Mouse (Mus musculus) limb, embryonic 15.5 days (tissue): Measurements from ENCODE around the gene Ets1. TPM values are rescaled to one million over a fixed set of nuclear protein-coding genes. Genes with fewer than 3 reads are reported as not detected.

Experiments
- ATAC-seq: fragments of 200-750 bp; cut with Nextera tagmentation; 2 replicates; pipeline ENCODE4 v1.8.0; 2017; ENCODE audit warnings: low read depth, moderate TSS enrichment; ENCODE audit not compliant: insufficient number of reproducible peaks, low FRiP score, low TSS enrichment
- H3K27ac ChIP-seq: fragments of 300-500 bp; sonication (generic); 2 replicates; pipeline ENCODE4 v1.5.1; 2015; ENCODE audit warnings: moderate library complexity, mild to moderate bottlenecking, inconsistent platforms
- H3K27me3 ChIP-seq: fragments of 300-500 bp; sonication (generic); 2 replicates; pipeline ENCODE4 v1.6.1; 2015; ENCODE audit warnings: inconsistent platforms
- H3K36me3 ChIP-seq: fragments of 300-500 bp; sonication (generic); 2 replicates; pipeline ENCODE4 v1.6.1; 2015; ENCODE audit warnings: inconsistent platforms
- H3K4me1 ChIP-seq: fragments of 300-500 bp; sonication (generic); 2 replicates; pipeline ENCODE4 v1.6.1; 2015; ENCODE audit warnings: inconsistent platforms
- H3K4me2 ChIP-seq: fragments of 300-500 bp; sonication (generic); 2 replicates; pipeline ENCODE4 v1.6.1; 2015; ENCODE audit warnings: mild to moderate bottlenecking, inconsistent platforms
- H3K4me3 ChIP-seq: fragments of 300-500 bp; sonication (generic); 2 replicates; pipeline ENCODE4 v1.5.1; 2015; ENCODE audit warnings: mild to moderate bottlenecking, inconsistent platforms
- H3K9ac ChIP-seq: fragments of 300-500 bp; sonication (generic); 2 replicates; pipeline ENCODE4 v1.6.1; 2015; ENCODE audit warnings: inconsistent platforms
- H3K9me3 ChIP-seq: fragments of 300-500 bp; sonication (generic); 2 replicates; pipeline ENCODE4 v1.6.1; 2016; ENCODE audit warnings: inconsistent platforms
- WGBS: fragments of 180-500 bp; shearing (Covaris S2); methylation state at CpG from one replicate; pipeline ENCODE4 v1.1.7; 2015; 5-methylcytosine and 5-hydroxymethylcytosine counted together
- polyA plus RNA-seq: library from polyadenylated mRNA; unstranded; fragments of >200 nt; fragmentation: Nextera tagmentation; extraction: Ambion mirVana; gene quantifications from 2 replicates; pipeline ENCODE4 v1.2.1, GENCODE M21; 2015

The Ets1 gene
- polyA plus RNA-seq, 1 experiment from 2014 or later: 42.9 TPM

DNA sequence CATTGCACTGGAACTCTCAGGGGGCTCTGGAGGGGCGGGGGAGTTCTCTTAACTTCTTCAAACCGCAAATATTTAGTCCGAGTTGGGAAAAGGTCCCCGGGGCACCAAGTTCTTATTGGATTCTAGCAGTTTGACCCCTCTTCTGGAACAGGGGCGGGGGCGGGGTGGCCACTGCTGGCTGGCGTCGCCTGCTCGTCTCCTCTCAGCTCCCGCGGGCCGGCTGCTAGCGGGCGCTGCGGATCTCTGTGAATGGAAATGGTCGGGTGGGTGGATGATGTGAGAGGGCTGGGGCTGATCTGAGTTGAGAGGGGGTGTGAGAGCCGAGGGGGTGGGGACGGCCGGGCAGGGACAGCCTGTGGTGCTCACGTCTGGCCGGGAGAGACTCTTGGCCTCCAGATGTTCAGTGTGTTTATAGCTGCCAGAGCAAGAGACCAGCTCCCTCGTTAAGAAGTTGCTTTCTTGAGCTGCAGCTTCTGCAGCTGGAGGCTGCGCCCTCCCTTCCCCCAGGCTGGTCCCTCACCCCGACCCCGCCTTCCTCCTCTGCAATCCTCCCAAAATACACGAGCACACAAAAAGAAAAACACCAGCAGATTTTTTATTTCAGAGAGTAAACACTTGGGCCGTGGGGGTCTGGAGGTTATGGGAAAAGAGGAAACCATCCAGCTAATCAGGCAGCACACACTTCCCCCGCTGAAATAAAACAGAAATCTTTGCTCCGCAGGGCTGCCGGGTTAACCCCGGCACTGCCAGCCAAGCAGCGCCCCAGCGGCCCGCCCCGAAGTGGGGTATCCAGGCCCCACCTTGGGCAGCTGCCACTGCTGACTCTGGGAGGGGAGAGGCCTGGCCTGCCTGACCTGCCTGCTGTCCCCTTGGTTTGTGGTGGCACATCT lies 36.2 kb downstream of the Ets1 start:
- peak overlapping the region; percentile 66 for H3K4me2 ChIP-seq
- no peaks in the 10 kb centered on the region for H3K27me3 ChIP-seq
- H3K27ac ChIP-seq: peak overlapping the region; percentile 74
- peak overlapping the region; percentile 34 for H3K4me3 ChIP-seq
- ATAC-seq: peak; percentile 87
- no peaks in the 10 kb centered on the region for H3K9me3 ChIP-seq
- peaks cover 40% of the 10 kb centered on the region for H3K4me1 ChIP-seq
- 0 out of 2 replicates have a peak overlapping the region, but pooled peaks have one; percentile 23 for H3K9ac ChIP-seq
- 1% methylated on average over 35 of the region's 35 CpGs for WGBS
- H3K36me3 ChIP-seq: no peaks in the 10 kb centered on the region

DNA sequence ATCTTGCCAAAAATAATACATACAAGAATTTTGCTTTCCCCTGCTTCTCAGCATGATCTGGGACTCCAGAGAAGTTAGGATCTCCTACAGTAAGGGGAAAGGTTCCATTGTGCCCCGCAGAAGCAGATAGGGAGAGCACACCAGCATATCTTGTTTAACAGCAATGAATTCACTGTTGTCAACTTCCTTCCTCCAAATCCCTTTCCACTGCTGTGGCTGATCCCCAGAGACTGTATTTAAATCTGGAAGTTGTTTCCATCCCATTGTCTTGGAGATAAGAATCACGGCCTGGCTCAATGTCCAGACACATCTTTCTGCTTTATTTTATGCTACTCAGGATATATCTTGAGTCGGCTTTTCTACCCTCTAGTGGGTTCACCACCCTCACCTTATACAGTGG lies 37.9 kb downstream of the Ets1 start:
- Histone ChIP-seq H3K4me1 (peaks cover 43% of the 10 kb centered on the region), H3K27me3 (no peaks in the 10 kb centered on the region), H3K9ac (no peak overlapping the region), H3K4me2 (no peak overlapping the region), H3K9me3 (no peaks in the 10 kb centered on the region), H3K27ac (no peak overlapping the region), H3K4me3 (no peak overlapping the region), H3K36me3 (no peaks in the 10 kb centered on the region)
- ATAC-seq: no peak
- 78% methylated on average over 3 of the region's 3 CpGs for WGBS

DNA sequence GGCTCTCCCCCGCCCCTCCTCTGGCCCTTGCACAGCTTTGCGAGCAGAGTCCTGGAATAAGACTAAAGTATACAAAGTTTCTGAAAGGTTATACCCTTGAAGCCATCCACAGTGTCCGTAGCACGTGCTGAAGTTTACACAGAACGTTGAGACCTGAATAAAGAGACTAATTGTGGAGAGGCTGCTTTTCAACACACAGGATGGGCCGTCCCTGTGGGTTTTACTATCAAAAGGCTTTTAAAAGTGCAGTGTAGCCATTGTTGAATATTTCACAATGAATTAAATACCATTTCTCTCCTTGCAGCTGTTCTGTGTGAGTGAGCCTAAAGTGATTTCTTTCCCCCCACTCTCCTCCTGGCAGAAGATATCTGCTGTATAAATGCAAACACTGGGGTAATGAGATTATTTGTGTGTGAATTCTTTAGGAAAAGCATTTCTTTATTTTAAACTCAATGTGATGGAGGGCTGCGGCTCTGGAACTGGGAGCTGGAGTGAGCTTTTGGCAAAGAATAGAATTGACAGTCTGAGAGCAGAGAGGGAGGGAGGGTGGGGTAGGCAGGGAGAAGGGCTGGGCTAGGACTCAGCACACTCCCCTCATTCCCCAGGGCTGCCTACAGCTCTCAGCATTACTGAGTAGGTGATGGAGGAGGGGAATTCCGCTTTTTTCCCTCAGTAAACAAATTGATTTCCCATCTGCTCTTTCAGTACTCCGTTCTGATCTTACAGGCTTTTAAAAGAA lies 39.8 kb downstream of the Ets1 start:
- Histone ChIP-seq H3K27me3 (no peaks in the 10 kb centered on the region), H3K27ac (peak overlapping the region; percentile 43), H3K4me2 (no peak overlapping the region), H3K4me3 (no peak overlapping the region), H3K9me3 (no peaks in the 10 kb centered on the region), H3K9ac (no peak overlapping the region), H3K4me1 (peaks cover 43% of the 10 kb centered on the region), H3K36me3 (no peaks in the 10 kb centered on the region)
- 16% methylated on average over 9 of the region's 9 CpGs for WGBS
- ATAC-seq: 0 out of 2 replicates have a peak, but pooled peaks have one; percentile 61

DNA sequence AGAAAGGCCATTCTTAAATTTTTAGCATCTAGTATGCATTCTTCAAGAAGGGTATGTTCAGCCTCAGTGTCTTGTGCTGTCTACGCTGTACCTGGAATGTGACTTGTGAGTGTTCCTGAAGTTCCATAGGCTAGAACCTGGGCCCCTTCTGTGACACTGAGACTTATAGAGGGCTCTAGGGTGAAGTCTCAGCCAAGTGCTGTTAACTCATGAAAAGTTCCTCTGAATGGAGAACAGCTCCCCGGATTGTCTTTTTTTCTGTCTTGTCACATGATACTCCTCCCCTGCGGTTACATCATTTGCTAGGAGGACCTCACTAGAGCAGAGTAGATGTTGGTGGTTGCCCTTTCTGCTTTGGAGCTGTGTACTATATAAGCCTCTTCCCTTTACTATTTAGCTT lies 40.5 kb downstream of the Ets1 start:
- Histone ChIP-seq H3K27me3 (no peaks in the 10 kb centered on the region), H3K36me3 (no peaks in the 10 kb centered on the region), H3K4me3 (no peak overlapping the region), H3K9ac (no peak overlapping the region), H3K27ac (peak overlapping the region; percentile 43; the same call in 1 of the 2 replicates), H3K9me3 (no peaks in the 10 kb centered on the region), H3K4me2 (no peak overlapping the region), H3K4me1 (peaks cover 43% of the 10 kb centered on the region)
- 14% methylated on average over 3 of the region's 3 CpGs for WGBS
- no peak for ATAC-seq

DNA sequence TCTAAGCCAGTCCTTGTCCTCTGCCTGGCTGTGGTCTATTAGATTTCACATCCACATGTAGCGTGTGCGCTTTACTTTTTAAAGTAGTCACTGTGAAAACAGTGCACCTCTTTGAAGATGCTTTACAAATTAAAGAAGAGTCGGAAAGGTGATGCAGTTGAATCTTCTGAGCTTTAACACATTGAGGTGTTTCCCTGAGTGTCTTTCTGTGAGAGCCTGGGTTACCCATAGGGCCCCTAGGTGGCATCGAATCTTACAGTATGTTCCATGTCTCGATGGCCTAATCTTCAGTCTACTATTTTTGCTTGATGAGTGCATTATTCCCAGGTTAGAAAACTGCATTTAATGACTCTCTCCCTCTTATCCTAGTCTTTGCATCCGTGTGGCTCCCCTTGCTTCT lies 41.6 kb downstream of the Ets1 start:
- no peak for ATAC-seq
- no peak overlapping the region for H3K4me3 ChIP-seq
- no peak overlapping the region for H3K27ac ChIP-seq
- no peak overlapping the region for H3K4me2 ChIP-seq
- H3K4me1 ChIP-seq: peaks cover 31% of the 10 kb centered on the region
- no peaks in the 10 kb centered on the region for H3K36me3 ChIP-seq
- no peak overlapping the region for H3K9ac ChIP-seq
- 78% methylated on average over 6 of the region's 6 CpGs for WGBS
- no peaks in the 10 kb centered on the region for H3K9me3 ChIP-seq
- H3K27me3 ChIP-seq: no peaks in the 10 kb centered on the region

DNA sequence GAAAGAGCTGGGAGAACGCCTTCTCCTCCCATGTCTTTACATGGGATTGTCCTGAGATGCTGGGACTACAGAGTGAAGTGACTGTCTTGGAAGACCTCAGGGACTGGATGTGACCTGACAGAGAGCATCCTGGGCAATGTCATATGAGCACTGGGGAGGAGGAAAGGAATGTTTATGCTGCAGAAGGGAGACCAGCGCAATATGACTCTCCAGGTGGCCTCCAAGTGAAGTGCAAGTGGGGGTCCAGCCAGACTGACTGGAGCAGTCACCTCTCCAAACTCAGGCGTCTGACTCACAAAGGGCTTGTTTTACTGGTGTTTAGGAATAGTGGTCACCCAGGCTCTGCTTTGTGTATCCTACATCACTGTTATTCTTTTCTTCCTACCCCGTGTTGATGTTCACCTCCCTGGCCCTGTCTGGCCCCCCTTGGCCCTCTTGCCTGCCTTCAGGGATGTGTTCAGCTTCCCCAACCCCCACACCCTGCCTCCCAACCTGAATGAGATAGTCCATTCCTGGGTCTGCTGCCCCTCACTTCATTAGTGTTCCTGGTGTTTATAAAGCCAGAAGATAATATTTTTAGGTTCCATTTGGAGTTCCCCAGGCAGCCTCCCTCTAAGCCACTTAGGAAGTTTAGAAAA lies 42.2 kb downstream of the Ets1 start:
- Histone ChIP-seq H3K4me2 (no peak overlapping the region), H3K36me3 (no peaks in the 10 kb centered on the region), H3K9me3 (no peaks in the 10 kb centered on the region), H3K9ac (no peak overlapping the region), H3K27me3 (no peaks in the 10 kb centered on the region), H3K27ac (no peak overlapping the region), H3K4me1 (peaks cover 25% of the 10 kb centered on the region), H3K4me3 (no peak overlapping the region)
- WGBS: 70% methylated on average over 4 of the region's 4 CpGs
- ATAC-seq: no peak

DNA sequence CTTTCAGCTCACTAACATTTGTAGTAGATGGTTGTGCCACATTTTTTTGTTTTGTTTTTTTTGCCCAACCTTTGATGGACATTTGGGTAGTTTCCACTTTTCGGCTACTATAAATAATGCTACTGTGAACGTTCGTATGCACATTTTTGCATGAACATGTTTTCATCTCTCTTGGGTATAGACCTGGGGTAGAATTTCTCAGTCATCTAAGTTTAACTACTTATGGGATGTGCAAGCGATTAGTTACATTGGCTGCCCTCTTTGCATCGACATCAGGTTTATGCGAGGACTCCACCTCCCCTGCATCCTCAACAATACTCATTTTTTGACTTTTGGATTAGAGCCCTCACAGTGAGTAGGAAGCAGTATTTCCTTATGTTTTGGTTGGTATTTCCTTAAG lies 43.5 kb downstream of the Ets1 start:
- Histone ChIP-seq H3K4me3 (no peak overlapping the region), H3K9me3 (no peaks in the 10 kb centered on the region), H3K27ac (no peak overlapping the region), H3K4me2 (no peak overlapping the region), H3K4me1 (peaks cover 25% of the 10 kb centered on the region), H3K36me3 (no peaks in the 10 kb centered on the region), H3K9ac (no peak overlapping the region), H3K27me3 (no peaks in the 10 kb centered on the region)
- 72% methylated on average over 6 of the region's 6 CpGs for WGBS
- ATAC-seq: no peak

DNA sequence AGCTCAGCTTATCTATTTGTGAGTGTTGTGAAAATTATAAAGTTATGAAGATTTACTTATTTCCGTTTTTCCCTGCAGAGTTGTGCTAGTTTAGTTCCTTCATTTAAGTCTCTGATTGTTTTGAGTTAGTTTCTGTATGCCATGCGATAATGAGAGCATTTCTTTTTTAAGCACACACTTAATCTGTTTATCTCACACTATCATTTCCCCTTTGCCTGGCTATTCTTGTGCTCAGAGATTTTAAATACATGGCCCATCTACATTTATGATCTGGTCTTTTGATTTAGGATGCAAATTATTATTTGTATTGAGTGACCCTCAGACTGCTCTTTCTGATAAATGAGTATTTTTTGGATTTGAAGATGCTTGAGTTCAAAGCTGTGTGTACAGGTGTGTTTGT lies 44.2 kb downstream of the Ets1 start:
- Histone ChIP-seq H3K9ac (no peak overlapping the region), H3K4me1 (peaks cover 23% of the 10 kb centered on the region), H3K9me3 (no peaks in the 10 kb centered on the region), H3K4me2 (no peak overlapping the region), H3K36me3 (no peaks in the 10 kb centered on the region), H3K27ac (no peak overlapping the region), H3K27me3 (no peaks in the 10 kb centered on the region), H3K4me3 (no peak overlapping the region)
- ATAC-seq: no peak
- 87% methylated on average over 2 of the region's 2 CpGs for WGBS

DNA sequence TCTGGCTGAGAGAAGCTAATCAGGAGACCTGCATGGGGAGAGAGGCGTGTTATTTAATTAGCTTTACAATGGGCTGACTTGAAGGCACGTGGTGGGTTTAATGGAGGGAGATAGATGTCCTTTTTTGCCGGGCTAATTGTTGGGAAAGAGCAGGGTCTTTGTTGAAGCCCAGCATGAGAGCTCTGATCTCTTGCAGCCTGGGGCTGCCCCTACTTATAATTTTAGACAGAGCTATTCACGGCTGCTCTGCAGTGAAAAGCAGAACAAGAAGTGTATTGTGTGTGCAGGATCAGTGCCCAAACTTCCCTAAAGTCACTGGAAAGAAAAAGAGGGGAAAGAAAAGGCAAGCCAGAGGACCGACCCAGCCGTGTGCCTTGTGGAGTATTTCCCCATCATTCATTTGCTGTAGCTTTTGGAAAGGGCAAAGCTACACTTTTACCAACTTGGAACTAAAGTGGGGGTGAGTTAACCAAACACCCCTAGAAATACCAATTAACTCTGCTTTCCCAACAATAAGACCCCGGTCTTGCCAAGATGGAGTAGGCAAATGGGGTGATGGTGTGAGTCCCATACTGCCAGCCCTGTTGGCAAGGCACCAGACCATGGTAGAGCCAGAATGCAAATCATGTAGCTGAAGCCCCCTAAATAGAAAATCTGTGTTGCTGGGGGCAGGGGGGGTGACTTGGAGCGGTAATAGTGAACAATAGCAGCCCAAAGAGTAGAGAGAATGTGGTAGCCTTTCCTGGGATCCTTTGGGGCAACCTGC lies 50.0 kb downstream of the Ets1 start:
- H3K4me1 ChIP-seq: no peaks in the 10 kb centered on the region; the same call in 1 of the 2 replicates
- no peaks in the 10 kb centered on the region for H3K27me3 ChIP-seq
- no peaks in the 10 kb centered on the region for H3K36me3 ChIP-seq
- peak overlapping the region; percentile 62 for H3K27ac ChIP-seq
- H3K9me3 ChIP-seq: no peaks in the 10 kb centered on the region
- H3K4me2 ChIP-seq: no peak overlapping the region
- H3K9ac ChIP-seq: no peak overlapping the region
- no peak overlapping the region for H3K4me3 ChIP-seq
- WGBS: 43% methylated on average over 8 of the region's 8 CpGs
- 0 out of 2 replicates have a peak, but pooled peaks have one; percentile 40 for ATAC-seq

DNA sequence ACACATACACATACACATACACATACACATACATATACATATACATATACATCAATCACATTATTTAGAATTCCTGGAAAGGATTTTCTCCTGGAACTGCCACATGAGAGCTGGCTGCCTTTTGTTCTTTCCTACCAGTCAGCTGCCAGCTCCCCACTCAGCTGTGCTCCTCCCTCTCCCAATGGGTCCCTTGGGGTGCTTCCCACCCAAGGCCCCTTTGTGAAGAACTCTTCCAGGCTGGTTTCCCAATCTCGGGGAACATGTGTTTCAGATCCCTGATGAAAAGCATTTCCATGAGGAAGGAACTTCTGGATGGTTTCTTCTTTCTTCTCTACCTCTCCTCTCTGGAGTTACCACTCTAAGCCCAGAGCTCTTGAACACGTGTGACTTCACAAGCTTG lies 52.3 kb downstream of the Ets1 start:
- ATAC-seq: no peak
- Histone ChIP-seq H3K27me3 (no peaks in the 10 kb centered on the region), H3K36me3 (no peaks in the 10 kb centered on the region), H3K27ac (no peak overlapping the region), H3K9ac (no peak overlapping the region), H3K4me3 (no peak overlapping the region), H3K4me2 (no peak overlapping the region), H3K4me1 (no peaks in the 10 kb centered on the region; the same call in 1 of the 2 replicates), H3K9me3 (no peaks in the 10 kb centered on the region)
- WGBS: 54% methylated on average over 2 of the region's 2 CpGs

DNA sequence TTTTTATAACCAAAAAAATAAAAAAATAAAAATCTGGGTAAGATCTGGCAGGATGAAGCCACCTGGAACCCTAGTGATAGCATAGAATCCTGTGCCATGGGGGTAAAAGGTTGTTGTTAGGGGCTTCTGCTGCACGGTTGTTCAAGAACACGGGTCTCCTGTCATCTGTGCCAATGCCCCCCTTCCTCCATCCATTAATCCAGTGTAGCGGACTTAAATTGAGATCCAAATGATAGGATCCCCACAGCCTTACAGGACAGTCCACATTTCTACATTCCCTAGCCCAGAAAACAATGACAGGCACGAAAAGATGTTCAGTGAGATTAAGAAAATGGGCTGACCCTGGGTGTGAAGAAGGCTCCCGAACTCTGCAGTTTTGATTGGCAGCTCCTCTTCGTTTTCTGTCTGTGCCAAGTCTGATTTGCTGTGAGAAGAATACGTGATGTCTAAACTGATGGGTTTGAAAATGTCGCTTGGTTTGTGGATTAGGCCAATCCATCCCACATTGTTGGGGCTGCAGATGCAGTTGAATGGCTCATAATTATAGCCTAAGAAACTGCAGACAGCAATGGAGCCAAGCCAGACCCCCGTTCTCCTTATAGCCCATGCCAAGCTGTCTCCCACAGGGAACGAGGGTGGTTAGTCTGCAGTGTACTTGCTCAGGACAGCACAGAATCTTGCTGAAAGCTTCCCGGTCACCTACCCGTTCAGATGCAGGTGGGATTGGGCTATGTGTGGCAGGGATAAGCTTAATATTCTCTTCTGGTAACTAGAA lies 55.3 kb downstream of the Ets1 start:
- ATAC-seq: no peak
- H3K9me3 ChIP-seq: no peaks in the 10 kb centered on the region
- no peaks in the 10 kb centered on the region for H3K27me3 ChIP-seq
- no peak overlapping the region for H3K4me3 ChIP-seq
- H3K36me3 ChIP-seq: no peaks in the 10 kb centered on the region
- H3K4me2 ChIP-seq: no peak overlapping the region
- peaks cover 3% of the 10 kb centered on the region for H3K4me1 ChIP-seq
- WGBS: 72% methylated on average over 12 of the region's 12 CpGs
- no peak overlapping the region for H3K9ac ChIP-seq
- H3K27ac ChIP-seq: no peak overlapping the region
